Mouse (Mus musculus) forebrain, embryonic 11.5 days (tissue): ENCODE measurements at regions not wholly inside any gene's neighbourhood (a gene's known extent, or its start where the extent isn't known, plus 50 kb on each side); places are given as distances from the start of the nearest gene placed in this dataset.
A peak's percentile ranks its signal among the peaks of the same experiment; 100 is the strongest.

Source experiments
- ATAC-seq: fragments of 200-750 bp; cut with Nextera tagmentation; replicated peaks from 2 replicates; pipeline ENCODE4 v1.8.0; 2017; ENCODE audit warnings: moderate TSS enrichment; ENCODE audit not compliant: low FRiP score
- DNase-seq: peaks from one replicate; pipeline ENCODE4 v3.0.0-alpha.2; 2017; ENCODE audit warnings: low spot score
- H3K27ac ChIP-seq: fragments of 300-500 bp; sonication (generic); 2 replicates; pipeline ENCODE4 v1.5.1; 2014; ENCODE audit warnings: low read depth, low read length
- H3K27me3 ChIP-seq: fragments of 300-500 bp; sonication (generic); 2 replicates; pipeline ENCODE4 v1.6.1; 2014; ENCODE audit warnings: mild to moderate bottlenecking, low read length, mixed read lengths; ENCODE audit not compliant: control insufficient read depth, insufficient read depth
- H3K36me3 ChIP-seq: fragments of 300-500 bp; sonication (generic); 2 replicates; pipeline ENCODE4 v1.6.1; 2014; ENCODE audit warnings: mild to moderate bottlenecking, low read length, moderate library complexity, mixed read lengths; ENCODE audit not compliant: control insufficient read depth, insufficient read depth
- H3K4me1 ChIP-seq: fragments of 300-500 bp; sonication (generic); replicated peaks from 2 replicates; pipeline ENCODE4 v1.6.1; 2014; ENCODE audit warnings: low read length, mixed read lengths; ENCODE audit not compliant: control insufficient read depth, insufficient read depth
- H3K4me2 ChIP-seq: fragments of 300-500 bp; sonication (generic); 2 replicates; pipeline ENCODE4 v1.6.1; 2014; ENCODE audit warnings: low read depth, mild to moderate bottlenecking, low read length, moderate library complexity, mixed read lengths; ENCODE audit not compliant: severe bottlenecking
- H3K4me3 ChIP-seq: fragments of 300-500 bp; sonication (generic); 2 replicates; pipeline ENCODE4 v1.5.1; 2014; ENCODE audit warnings: low read depth, low read length
- H3K9ac ChIP-seq: fragments of 300-500 bp; sonication (generic); 2 replicates; pipeline ENCODE4 v1.6.1; 2014; ENCODE audit warnings: low read length
- H3K9me3 ChIP-seq: fragments of 300-500 bp; sonication (generic); 2 replicates; pipeline ENCODE4 v1.6.1; 2016; ENCODE audit warnings: low read length, mixed read lengths; ENCODE audit not compliant: control insufficient read depth
- WGBS: fragments of 180-500 bp; shearing (Covaris S2); extraction: QIAGEN DNeasy Blood & Tissue Kit; methylation state at CpG from one replicate; pipeline ENCODE4 v1.1.7; 2014; 5-methylcytosine and 5-hydroxymethylcytosine counted together

DNA sequence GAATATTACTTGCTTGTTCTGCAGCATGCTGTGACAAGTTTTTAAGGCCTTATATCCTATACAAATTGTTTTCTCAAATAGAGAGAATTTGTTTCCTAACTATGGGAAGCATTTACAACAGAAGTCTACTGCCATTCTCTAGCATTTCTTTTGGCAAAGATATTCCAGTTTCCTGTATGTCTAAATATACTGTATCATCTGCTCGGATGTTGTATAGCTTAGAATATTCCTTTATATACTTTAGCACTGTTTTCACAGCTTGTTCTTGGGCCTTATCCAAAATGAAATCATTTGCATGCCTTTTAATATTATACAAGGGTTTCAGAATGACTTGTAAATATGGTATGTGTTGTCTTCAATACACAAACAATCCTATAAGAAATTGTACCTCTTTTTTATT lies 92.1 kb upstream of the Ins2 start:
- no peak overlapping the region for H3K4me2 ChIP-seq
- no peak overlapping the region for H3K4me3 ChIP-seq
- no peaks in the 10 kb centered on the region for H3K4me1 ChIP-seq
- no peaks in the 10 kb centered on the region for H3K9me3 ChIP-seq
- no peak overlapping the region for H3K27ac ChIP-seq
- no peaks in the 10 kb centered on the region for H3K36me3 ChIP-seq
- DNase-seq (no peak), ATAC-seq (no peak)
- WGBS, result 94% methylated on average over 1 of the region's 1 CpGs
- H3K9ac ChIP-seq, result no peak overlapping the region
- no peaks in the 10 kb centered on the region for H3K27me3 ChIP-seq

- H3K4me1 ChIP-seq, result no peaks in the 10 kb centered on the region
- WGBS, result 10% methylated on average over 2 of the region's 2 CpGs
- no peaks in the 10 kb centered on the region for H3K9me3 ChIP-seq
- no peak overlapping the region for H3K4me3 ChIP-seq
- no peak overlapping the region for H3K9ac ChIP-seq
- H3K36me3 ChIP-seq, result no peaks in the 10 kb centered on the region
- H3K4me2 ChIP-seq, result no peak overlapping the region
- no peak for ATAC-seq
- no peak overlapping the region for H3K27ac ChIP-seq
- DNase-seq, result no peak
- no peaks in the 10 kb centered on the region for H3K27me3 ChIP-seq
Measured at GRCm38 (mm10) chr7:142830969-142831673, 87.9 kb upstream of the Ins2 start.

DNA sequence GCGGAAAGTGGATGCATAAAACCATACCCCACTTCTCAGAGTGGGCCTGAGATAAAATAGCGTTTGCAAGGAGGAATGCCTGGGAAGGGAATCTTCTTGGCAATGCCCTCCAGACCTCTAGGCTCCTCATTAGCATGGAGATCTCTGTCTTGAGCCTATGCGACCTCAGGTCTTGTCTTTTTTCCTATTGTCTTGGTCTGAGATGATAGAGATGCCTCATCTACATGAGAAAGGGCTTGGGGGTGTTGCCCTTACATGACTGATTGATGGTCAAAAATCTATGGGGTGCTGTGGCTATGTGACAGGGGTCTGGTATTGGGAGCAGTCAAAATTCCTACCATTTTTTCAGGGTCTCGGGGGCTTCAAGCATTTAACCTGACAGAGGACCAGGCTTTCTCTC lies 67.5 kb upstream of the Ins2 start:
- ATAC-seq, result no peak
- Histone ChIP-seq H3K27ac (no peak overlapping the region), H3K9me3 (no peaks in the 10 kb centered on the region), H3K36me3 (no peaks in the 10 kb centered on the region), H3K27me3 (no peaks in the 10 kb centered on the region), H3K4me2 (no peak overlapping the region), H3K4me1 (no peaks in the 10 kb centered on the region), H3K9ac (no peak overlapping the region), H3K4me3 (no peak overlapping the region)
- WGBS, result 80% methylated on average over 4 of the region's 4 CpGs
- no peak for DNase-seq

DNA sequence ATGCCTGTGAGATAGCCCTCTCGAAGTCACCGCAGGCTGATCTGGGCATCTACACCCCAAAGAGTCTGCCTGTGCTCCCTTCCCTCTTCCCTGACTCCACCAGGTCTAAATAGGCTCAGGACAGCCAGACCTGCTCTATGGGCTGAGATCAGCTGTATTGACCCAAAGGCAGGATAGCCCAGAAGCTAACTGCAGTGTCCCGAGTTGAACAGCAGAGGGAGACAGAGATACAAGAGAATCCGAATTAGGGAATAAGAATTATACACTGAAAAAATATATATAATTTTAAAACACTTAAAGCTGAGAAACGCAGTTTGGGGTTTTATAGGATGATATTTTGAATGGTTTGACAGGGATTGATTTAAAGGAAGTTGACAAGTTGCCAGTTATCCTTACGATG lies 56.2 kb upstream of the Ins2 start:
- Histone ChIP-seq H3K36me3 (no peaks in the 10 kb centered on the region), H3K9me3 (no peaks in the 10 kb centered on the region), H3K4me2 (no peak overlapping the region), H3K4me1 (no peaks in the 10 kb centered on the region), H3K27me3 (no peaks in the 10 kb centered on the region), H3K4me3 (no peak overlapping the region), H3K27ac (no peak overlapping the region), H3K9ac (no peak overlapping the region)
- WGBS, result 28% methylated on average over 6 of the region's 6 CpGs
- ATAC-seq, result no peak
- peak; percentile 69 for DNase-seq

DNA sequence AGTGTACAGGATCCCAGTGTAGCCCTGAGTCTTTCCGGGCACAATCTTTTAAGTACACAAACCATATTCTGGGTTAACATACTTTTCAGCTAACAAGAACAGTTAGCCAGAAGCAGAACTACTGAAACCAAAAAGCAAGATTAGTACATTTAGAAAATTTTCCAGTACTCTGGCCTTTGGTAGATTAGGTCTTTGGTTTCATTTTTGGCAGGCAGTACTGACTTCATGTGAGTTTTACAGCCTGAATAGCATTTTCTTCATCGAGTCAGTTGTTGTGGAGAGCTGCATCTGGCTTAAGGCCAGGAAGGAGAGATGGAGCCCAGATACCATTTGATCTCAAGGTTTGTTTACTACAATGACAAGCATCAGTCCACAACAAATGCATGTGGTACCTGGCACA lies 51.3 kb upstream of the Ins2 start:
- DNase-seq, result no peak
- 75% methylated on average over 2 of the region's 2 CpGs for WGBS
- H3K36me3 ChIP-seq, result no peaks in the 10 kb centered on the region
- H3K27ac ChIP-seq, result no peak overlapping the region
- ATAC-seq, result no peak
- no peaks in the 10 kb centered on the region for H3K27me3 ChIP-seq
- no peak overlapping the region for H3K9ac ChIP-seq
- H3K4me1 ChIP-seq, result peaks cover 7% of the 10 kb centered on the region; the same call in 1 of the 2 replicates
- no peak overlapping the region for H3K4me3 ChIP-seq
- H3K9me3 ChIP-seq, result no peaks in the 10 kb centered on the region
- no peak overlapping the region for H3K4me2 ChIP-seq
